Mouse (Mus musculus) 3134 (cell line): ENCODE results near the gene Tamm41.
A peak's percentile ranks its signal among the peaks of the same experiment; 100 is the strongest.

Experiments
- DNase-seq: peaks from one replicate; pipeline ENCODE4 v3.0.0-alpha.2; 2011; ENCODE audit warnings: low spot score; ENCODE audit not compliant: insufficient read length; ENCODE audit errors: extremely low read depth

Gene Tamm41

DNA sequence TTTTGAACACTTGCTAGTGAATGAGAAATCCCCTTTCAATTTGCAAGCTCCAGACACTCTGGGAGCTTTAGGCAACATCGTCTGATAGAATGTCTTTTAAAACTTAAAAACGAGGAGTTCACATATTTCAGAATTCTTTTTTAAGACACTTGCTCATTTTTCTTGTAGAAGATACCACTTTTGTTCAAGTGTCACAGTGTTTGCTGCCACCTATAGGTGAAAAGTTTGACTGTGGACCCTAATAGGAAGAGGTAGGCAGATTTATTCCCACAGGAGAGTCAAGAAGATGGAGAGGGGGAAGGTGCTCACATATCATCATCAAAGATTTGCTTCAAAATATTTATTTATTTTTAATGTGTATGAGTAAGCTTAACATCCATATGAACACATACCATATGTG is 8.4 kb downstream of the Tamm41 start:
- no peak for DNase-seq

- DNase-seq, result no peak
Observed at GRCm38 (mm10) chr6:115027485-115027992, 10.1 kb downstream of the Tamm41 start.

- DNase-seq, result no peak
Observed at GRCm38 (mm10) chr6:115022876-115023275, 14.8 kb downstream of the Tamm41 start.

DNA sequence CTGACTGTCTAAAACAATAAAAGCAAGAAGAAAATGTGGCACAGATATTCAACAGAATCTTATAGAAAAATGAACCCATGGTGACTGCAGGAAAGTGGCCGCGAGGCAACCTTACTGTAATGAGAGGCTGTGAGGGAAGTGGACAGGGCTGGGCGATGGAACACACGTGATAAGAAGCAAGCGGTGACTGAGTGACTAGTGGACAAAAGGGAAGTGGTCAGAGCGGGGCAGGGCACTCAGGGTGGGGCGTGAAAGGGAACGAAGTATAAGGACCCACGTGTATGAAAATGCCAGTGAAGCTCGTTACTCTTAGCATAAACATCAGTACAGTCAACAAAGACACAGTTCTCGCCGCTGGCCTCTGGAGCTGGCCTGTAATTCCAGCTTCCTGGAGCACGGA is 22.2 kb downstream of the Tamm41 start:
- DNase-seq, result no peak

DNA sequence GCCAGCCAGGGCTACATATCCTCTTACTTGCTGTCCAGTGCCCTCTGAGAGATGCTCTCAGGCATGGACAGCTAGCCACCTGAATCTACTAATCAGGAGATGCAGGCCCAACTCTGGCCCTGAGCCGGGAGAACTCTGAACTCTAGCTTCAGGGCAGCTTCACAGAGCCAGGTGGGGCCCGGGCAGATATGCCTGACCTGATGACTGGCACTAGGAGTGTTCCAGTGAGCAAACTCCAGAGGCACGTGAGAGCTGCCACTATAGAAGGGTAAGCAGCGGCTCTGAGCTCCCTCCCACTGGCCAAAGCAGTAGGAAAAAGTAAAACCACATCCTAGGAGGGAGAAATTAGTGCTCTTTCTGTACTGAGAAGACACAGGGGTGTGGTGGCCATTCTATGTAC is 24.1 kb downstream of the Tamm41 start:
- no peak for DNase-seq

GRCm38 (mm10) chr6:115011792-115012191 is 25.9 kb downstream of the Tamm41 start:
- no peak for DNase-seq

- DNase-seq, result no peak
Observed at GRCm38 (mm10) chr6:115010815-115011214, 26.9 kb downstream of the Tamm41 start.

DNA sequence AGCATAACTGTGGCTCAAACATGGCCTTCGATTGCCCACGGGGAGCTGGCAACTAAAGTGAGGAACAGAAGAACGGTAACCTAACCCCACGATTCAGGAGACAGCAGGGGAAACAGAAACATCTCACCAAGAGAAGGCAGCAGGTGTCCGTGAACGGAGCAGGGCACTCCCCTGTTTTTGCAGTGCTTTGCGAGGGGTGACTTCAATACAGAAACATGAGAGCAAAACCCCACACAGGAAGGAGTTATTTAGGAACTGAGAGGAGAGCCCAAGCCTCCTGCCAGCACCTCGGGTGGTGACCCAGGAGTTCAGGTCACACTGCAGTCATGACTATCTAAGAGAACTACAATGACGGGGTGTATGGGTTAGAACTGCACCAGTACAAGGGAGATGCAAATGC is 27.4 kb downstream of the Tamm41 start:
- no peak for DNase-seq

GRCm38 (mm10) chr6:115007728-115008127 is 29.9 kb downstream of the Tamm41 start:
- peak; percentile 64 for DNase-seq

- DNase-seq, result no peak
Observed at GRCm38 (mm10) chr6:115006948-115007347, 30.7 kb downstream of the Tamm41 start.

DNA sequence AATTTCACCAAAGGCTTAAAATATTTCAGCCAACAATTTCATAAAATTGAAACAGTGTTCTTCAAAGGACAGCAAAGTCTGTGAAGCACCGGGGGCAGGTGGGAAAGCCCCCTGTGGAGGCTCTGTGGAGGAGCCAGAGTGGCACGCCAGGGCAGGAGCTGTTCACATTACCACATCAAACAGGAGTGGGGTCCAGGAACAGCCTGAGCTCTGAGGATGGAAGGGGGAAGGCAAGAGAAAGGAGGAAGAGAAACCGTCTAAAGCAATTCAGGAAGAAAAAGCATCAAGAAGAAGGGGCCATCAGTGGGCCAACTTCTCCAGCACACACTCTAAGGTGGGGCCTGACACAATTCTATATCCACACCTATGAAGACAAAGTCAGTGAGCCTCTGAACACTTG is 31.6 kb downstream of the Tamm41 start:
- no peak for DNase-seq

GRCm38 (mm10) chr6:115005351-115005890 is 32.3 kb downstream of the Tamm41 start:
- DNase-seq, result peak; percentile 65

GRCm38 (mm10) chr6:115004636-115005035 is 33.0 kb downstream of the Tamm41 start:
- DNase-seq, result no peak

DNA sequence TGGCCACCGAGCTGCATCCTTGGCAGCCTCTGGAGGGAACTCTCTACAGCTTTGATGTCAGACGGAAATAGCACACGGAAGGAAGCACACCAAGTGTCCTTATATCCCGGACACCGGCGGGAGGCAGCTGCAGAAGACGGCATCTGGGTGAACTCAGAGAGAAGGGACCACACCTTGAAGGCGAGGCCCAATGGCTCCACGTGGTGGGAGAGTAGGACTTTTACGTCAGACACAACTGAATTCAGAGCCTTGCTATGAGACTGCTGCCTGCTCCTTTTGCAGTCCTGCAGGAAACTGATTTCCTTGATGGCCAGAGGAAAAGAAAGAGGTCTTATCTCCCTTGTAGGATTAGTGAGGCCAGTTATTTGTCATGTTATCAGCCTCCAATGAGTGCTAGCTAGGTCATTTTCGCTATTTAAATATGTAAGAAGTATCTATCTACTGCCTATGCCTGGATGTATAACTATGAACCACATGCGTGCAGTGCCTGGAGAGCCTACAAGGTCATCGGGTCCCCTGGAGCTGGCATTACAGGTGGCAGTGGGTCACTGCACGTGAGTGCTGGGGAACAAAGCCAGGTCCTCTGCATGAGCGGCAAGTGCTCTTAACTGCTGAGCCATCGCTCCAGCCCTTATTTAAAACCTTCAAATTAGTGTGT is 39.2 kb downstream of the Tamm41 start:
- DNase-seq, result no peak

GRCm38 (mm10) chr6:114997471-114997870 is 40.2 kb downstream of the Tamm41 start:
- DNase-seq, result no peak

- DNase-seq, result no peak
Observed at GRCm38 (mm10) chr6:114996910-114997309, 40.8 kb downstream of the Tamm41 start.

GRCm38 (mm10) chr6:114994079-114994478 is 43.6 kb downstream of the Tamm41 start:
- DNase-seq, result no peak

DNA sequence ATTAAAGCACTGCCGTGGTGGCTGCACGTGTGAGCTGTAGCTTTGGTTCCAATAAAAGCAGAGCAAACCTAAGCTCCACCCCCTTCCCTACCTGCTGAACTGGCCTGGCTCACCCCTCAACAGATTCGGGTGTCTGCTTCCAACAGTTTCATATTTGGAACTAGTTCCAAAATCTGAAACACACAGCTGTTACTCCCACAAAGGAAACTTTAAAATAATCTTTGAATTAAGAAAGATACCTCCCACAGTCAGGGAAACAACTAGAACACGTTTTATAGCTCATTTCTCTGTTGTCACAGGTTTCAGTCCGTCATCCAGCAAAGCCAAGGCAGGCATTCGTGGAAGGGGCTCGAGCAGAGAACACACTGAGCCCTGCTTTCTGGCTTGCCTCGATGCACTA is 44.0 kb downstream of the Tamm41 start:
- DNase-seq, result no peak

DNA sequence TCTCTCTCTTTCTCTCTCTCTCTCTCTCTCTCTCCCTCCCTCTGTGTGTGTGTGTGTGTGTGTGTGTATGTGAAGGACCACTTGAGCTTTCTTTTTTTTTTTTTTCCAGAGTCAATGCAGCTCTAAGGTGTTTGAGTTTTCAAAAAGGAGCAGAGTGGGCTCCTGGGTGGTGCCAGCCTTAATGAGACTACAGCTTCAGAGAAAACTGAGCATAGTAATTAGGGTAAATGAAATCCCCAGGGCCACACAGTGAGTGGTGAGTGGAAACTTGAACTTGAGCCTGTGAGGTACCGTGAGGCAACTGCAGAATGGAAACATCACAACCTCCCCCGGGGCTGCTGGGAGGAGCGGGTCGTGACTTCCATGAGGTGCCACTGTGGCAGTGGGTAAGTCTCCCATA is 45.8 kb downstream of the Tamm41 start:
- DNase-seq, result no peak

- DNase-seq, result peak; percentile 77
Observed at GRCm38 (mm10) chr6:114988619-114988980, 49.1 kb downstream of the Tamm41 start.

- DNase-seq, result no peak
Observed at GRCm38 (mm10) chr6:114987966-114988618, 49.6 kb downstream of the Tamm41 start.

- DNase-seq, result no peak
Observed at GRCm38 (mm10) chr6:114982671-114983070, 55.0 kb downstream of the Tamm41 start.
